Mouse (Mus musculus): Measurements from ENCODE around the gene Hdgfl2.

DNA sequence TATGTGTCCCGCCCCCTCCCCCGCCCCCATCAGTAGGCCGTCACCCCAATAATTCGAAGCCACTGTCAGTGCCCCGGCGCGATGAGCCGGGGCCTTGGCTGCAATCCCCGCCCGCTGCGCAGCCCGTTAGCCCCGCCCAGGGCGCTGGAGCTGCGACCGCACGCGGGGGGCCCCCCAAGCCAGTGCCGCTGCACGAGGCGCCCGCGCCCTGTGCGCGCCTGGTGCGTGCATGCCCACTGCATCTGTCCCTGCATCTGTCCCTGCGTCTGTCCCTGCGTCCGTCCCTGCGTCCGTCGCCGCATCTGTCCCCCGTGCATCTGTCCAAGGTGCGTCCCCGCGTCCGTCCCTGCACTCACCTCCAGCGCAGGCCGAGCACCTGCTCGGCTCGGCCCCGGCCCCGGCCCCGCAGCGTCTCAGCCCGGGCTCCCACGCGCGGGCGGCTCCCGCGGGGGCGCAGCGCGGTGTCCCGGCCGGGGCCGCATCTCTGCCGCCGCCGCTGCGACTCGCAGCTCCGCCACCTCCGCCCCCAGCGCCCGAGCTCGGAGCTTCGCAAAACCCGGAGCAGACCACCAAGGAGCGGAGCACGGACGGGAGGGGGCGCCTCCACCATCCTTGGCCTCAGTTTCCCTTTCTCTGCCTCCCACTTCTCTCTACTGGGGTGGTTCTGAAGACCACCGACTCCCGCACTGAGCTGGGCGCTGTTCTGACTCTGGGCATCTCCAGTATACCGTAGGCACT is 60.6 kb downstream of the Hdgfl2 start, which contains the start of gene Sema6b:
- TF ChIP-seq CTCF (IDR thresholded peaks at IDR 0.05; ENCODE audit: low read depth, low read length) (no peak), TAL1 (conservative IDR thresholded peaks at IDR 0.05; ENCODE audit: low read depth, low read length) (no peak), GATA1 (IDR thresholded peaks at IDR 0.05; ENCODE audit: borderline replicate concordance, low read length) (no peak), POLR2AphosphoS5 (IDR thresholded peaks at IDR 0.05; ENCODE audit: insufficient replicate concordance, low read depth, low read length) (no peak), GATA2 (IDR thresholded peaks at IDR 0.05; ENCODE audit: borderline replicate concordance, low read depth, low read length) (no peak)

Data from G1E (cell line).